Mouse (Mus musculus) adrenal gland, adult 8-10 months (tissue): Measurements from ENCODE around the gene Fto. TPM values are rescaled to one million over a fixed set of nuclear protein-coding genes. Genes with fewer than 3 reads are reported as not detected.

ENCODE experiments used
- DNase-seq: peaks from one replicate; pipeline ENCODE4 v3.0.0; 2022
- total RNA-seq, 4 experiments: library from RNA; stranded (reverse); gene quantifications; 2 replicates each; pipeline ENCODE4 v1.2.4; 2022

Gene Fto
- total RNA-seq, 4 experiments from 2014 or later, result 73.8 to 102 (median 86.6) TPM

DNA sequence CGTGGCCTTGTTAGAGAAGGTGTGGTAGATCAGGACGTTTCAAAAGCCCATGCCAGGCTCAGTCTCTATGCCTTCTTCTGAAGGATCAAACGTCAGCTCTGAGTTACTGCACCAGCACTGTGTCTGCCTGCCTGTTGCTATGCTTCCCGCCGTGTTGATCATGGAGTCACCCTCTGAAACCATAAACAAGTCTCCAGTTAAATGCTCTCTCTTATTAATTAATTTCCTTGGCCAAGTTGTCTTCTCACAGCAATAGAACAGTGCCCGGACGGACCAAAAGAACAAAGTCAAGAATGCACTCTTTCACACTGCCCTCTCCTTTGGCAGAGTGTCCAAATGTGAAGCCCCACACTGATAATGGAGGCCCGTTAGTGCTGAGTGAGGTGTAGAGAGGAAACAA is 217.3 kb downstream of the Fto start:
- no peak for DNase-seq

DNA sequence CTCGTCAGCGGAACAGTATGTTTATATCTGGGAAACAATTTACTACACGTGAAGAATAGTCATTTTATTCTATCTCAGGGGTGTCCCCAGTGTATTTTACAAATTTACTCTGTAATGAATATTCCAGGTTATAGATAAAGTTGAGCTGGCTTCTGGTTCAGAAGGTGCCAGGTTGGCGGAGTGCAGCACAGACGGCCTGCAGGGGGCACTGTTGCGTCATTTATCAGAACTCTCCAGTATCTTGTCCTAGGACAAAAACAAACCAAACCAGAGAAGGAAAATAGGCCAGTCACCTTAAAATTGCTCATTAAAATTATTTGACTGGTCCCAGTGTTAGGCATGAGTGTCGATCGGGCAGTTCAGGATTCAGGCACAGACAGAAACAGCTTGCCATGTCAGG is 218.6 kb downstream of the Fto start:
- DNase-seq, result peak; percentile 62

DNA sequence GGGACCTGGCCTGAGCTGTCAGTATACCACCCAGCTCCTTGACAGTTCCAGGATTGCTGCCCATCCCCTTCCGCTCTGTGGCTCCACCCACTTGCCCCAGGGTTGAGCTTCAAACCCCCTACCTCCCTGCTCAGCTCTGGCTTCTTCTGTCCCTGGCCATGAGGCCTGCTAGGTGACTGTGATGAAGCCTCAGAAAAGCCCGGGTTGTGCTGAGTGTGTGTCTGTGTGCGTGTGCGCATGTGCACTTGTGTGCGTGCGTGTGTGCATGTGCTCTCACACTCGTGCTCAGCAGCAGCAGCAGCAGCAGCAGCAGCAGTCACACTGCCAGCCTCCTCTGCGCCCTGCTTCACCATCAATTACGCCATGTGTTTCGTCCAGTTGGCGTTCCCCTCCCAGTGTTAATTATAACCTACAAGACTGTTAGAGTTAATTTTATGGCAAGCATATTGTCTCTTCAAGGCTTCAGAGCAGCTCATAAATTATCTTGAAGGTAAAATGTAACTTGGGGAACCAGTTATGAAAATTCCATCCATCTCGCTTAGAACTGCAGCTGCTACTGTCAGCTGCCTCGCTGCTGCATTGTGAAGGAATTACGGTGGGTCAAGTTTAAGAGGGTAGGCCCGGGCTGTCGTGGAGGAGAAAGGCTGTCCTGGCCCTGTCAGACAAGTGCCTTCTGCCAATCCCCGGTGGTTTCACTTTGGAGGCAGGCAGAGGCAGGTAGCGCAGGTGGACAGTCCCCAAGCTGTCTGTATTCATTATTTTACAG is 219.5 kb downstream of the Fto start:
- DNase-seq, result no peak

DNA sequence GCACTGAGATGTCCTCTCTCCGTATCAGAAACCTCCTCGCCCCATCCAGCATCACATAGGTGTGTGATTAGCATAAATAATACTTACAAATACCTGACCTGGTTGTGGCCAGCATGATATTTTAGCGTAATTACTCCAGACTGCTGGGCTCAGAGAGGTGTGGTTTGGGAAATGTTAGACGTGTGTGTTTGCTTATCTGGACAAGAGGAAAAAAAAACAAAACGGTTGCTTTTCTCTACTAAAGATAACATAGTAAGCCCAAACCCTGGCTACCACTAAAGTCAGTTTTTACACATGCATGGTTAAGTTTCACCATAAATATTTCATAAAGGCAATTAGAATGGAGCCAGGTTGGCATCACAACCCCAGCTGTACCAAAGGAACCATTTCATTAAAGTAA is 221.4 kb downstream of the Fto start:
- no peak for DNase-seq

DNA sequence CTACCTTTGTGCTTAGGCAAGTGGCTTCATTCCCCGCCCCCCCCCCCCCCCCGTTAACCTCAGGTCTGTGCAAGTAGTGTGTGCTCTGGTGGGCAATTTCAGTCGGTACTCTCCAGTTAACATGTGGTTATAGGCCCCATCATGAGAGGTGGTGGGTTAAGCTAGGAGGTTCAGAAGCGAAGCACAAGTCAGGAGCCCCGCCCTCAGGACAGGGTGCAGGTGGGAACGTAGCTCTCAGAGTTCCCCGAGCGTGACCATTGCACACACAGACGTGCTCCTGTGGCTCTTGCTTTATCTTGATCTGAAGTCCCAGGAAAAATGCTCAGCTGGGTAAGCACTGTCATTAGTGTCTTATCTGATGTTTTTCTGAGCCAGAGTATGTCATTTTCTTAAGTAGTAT is 224.8 kb downstream of the Fto start:
- DNase-seq, result no peak

DNA sequence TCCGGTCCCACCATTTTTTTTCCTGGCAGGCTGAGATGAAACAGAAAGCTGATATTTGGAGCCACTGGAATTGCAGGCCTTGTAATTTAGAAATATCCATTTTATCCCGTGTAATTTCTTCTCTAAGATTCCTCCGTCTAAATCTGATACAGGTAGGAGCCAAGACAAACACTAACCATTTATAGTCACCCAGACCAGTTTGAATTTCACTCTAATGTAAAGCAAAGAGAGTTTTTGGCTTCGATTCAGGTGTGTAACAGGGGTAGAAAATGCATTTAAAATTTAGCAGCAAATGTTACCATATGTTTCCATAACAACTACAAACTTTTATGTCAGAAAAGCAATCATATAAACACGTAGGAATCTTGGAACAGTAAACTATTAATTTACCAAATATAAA is 225.6 kb downstream of the Fto start:
- DNase-seq, result no peak

DNA sequence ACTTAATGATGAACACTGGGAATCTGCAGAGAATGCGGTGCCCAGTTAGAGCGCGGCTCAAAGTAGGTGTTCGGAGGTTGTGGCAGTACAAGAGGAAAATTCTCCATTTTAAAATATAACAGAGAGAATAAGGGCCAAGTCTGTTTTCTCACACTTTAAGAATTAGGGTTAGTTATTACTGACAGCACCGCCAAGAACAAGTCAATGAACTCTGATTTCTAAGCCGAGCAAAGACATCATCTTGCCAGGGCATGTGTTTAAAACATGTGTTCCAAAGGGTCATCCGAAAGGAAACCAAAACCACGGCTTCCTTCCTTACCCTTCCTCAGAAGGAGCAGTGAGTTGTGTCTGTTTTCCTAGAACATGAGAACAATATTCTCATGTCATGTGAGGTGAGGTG is 226.3 kb downstream of the Fto start:
- no peak for DNase-seq

DNA sequence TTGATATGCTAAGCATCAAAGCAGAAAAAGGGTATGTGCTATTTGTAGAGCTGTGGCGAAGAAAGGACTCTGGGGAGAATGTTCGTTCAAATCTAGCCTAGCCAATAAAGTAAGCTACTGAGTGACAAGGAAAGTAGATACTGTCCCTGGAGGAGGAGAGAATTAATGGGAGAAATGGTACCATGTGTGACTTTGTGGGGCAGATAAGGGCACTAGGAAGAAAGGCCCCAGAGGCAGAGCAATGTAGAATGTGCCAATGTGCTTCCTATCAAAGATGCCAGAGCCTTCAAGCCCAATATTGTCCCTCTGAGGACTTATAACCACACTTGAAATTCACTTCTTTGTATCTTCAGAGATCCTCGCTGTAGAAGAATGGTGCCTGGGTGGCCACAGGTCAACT is 227.9 kb downstream of the Fto start:
- DNase-seq, result no peak

DNA sequence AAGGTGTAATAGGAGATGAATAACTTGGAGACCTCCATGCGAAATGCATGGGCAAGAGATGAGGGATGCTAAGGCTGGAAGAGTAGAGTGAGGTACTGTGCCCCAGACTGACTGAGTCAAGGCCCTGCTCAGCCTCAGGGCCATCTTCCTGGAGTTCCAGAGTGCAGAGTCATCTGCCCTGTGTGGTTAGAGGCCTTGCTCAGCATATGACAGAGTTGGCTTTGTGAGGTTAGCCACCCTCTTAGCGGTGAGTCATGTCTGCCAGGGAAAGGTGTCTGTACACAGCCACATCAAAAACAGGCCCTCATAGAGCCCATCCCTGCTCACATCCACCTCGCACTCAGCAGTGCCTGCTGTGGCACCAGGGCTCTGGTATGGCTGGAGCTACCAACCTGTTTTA is 232.2 kb downstream of the Fto start:
- peak; percentile 64 for DNase-seq

DNA sequence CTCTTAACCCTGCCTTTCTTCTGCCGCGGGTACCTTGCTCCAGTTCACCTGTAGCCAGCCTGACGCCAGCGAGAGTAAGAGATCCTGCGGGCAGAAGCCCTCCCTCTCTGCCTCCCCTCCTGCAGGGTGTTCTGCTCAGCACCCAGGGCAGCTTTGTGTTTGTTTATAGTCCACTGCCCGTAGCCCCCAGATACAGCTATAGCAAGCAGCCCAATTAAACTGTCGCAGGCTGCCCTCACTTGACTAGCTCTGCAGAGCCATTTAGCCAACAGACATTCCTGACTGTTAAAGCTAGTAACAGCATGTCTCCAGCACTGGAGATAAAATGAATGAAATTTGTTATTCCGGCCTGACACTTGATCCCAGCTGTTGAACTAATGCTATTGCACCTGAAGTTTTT is 233.3 kb downstream of the Fto start:
- DNase-seq, result no peak

DNA sequence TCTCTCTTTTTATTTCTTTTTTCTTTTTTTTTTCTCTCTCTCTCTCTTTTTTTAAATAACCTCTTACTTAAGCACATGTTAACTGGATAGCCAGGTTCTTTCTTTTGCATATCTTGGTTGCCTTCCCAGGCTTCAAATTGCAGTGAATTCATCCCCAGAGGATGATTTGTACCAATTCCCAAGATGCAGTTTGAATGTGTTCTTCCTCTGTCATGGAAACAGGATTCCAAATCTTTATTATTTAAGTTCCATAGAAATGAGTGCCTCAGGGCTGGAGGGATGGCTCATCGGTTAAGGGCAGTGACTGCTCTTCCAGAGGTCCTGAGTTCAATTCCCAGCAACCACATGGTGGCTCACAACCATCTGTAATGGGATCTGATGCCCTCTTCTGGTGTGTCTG is 236.8 kb downstream of the Fto start:
- DNase-seq, result no peak

DNA sequence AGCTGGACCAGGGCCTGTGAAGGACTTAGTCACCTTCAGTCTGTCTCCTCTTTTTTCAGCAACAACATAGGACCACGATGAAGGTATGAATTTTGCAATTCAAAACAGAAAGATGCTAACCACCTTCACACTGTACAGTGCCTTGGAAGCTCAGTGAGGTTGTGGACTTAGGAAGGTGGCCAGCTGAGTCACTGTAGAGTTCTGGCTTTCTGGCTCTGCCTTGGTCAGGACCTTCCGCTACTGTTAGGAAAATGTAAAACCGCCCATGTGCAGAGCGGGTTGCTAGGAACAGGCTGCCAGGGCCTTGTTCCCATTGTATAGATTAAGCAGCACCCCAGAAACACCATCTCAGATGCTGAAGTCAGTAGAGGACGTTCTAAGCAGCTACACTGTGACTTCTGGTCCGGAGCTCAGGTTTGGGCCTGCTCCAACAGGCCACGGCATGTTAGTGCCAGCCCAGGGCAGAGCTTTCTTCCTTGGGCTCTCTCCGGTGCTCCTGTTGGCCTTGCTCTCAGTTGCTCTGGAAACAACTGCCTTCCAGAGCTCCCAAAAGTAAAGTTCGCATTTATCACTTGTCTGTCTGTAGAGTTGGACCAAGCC is 237.9 kb downstream of the Fto start:
- DNase-seq, result no peak

DNA sequence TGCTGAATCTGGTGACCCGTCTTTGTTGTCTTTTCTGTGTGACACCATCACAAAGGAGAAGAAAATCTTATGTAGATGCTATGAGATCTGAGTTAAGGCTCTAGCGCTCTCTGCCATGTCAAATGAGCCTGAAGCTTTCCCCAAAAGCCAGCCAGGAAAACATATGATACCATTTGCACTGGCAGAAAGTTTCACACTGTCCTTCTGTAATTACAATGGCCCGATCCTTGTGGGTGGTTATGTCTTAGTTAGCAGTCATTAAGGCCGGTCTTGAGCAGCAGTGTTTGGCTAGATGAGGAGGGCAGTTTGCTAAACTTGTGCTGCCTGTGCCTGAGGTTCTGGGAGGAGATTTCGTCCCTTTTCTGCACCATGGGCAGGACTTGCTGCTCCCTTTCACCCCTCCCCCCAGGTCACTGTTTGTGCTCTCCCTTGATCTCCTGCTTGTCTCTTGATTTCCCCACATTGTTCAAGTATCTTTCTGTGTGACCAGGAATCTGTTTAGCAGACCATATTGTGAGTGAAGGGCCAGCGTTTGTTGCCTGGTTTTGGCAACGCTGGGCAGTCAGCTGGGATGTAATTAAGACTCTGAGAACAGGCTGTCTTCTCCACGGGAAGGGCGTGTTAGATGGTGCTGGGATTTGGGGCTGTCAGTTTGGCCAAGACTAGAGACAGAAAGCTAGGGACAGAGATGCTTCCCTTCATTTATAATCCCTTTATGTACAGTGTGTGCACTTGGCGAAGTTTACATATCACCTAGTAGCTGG is 238.6 kb downstream of the Fto start:
- DNase-seq, result no peak

DNA sequence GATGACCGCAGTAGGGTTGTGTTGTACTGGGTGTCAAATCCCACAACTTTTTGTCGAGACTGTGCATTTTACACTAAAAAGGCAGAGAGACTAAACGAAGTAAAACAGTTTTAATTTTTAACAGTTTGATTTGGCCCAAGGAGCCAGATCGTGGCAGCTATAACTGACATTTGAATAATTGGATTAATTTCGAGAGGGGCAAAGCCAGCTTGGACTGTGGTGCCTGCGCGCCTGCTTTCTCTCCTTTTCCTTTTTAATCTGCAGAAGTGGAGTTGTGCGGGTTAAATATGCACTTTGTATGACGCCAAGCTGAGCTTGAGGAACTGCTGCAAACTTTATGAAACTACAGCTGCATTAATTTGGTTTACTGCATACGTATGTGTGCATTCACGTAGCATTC is 239.3 kb downstream of the Fto start:
- DNase-seq, result no peak

DNA sequence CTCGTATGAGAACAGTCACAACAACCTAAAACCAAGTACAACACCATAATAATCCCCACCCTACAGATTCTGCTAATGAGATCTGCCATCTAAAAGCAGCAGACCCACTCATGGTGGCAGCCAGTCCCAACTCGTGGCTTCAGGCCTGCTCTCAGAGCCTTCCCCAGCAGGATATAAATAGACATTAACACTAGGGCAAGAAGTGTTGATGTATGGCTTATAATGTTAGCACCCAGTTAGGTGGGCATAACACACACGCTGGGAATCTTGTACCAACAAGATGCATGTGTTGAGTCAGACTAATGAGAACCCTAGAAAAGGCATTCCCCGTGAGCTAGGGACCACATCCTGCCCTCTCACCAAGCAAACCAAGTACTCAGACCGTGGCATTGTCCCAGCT is 240.1 kb downstream of the Fto start:
- DNase-seq, result no peak

DNA sequence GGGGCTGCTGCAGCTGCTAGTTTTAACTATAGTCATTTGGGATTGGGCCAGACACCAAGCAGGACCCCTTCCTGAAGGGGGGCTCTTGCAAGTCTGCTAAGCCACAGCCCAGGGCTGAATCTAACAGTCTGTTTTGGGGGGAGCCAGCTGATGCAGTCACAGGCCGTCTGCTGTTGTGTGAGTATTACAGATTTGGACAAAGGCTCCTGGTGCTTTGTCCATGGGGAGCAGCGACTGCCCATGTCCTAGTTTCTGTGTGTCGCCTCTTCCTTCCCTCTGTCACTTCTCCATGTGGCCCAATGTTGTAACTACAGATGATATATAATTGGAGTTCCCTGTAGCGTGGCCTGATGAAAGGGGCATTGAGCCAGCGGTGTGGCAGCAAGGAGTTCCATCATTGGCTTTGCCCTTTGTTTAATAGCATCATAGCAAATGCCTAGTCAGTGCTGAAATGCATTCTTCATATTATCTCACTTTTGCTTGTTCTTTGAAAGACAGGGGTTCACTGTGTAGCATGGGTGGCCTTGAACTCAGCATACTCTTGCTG is 243.8 kb downstream of the Fto start:
- no peak for DNase-seq

DNA sequence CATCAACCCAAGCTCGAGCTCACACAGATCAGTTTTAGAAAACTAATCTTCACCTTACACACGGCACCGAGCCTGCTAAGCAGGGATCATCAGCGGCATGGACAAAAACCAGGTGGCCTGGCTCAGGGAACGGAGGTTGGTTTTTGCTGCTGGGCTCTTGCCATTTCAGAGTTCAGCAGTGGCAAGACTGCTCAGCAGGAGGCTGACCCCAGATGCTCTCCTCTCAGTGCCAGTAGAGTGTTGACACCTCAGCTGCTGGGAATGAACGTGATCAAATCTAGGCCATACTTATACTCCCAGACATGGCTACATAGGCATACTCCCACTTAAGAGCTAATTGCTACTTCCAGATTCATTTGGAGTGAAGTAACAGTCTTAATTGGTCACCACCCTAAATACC is 245.1 kb downstream of the Fto start:
- DNase-seq, result no peak

DNA sequence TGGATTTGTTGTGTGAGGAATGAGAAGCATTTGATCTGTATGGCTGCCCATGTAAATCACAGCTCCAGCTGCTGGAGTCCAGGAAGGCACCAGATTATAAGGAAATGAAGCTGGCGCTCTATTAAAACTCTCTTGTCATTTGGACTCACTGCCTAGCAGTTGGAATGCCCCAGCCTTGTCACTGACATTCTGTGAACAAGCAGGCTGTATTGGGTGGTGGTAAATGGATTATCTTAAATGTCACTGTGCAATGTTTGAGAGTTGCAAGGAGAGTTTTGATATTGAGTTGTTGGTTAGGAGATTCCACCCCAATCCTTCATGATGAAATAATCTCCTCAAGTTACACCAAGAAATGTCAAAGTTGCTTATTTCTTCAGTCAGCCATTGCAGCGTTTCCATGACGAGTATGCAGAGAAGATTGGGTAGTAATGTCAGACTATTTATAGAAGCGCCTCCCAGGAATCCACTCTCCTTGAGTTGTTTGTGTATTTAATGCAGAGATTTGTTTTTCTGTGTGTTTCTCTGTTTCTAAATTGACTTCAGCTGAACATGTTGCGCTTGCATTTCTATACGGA is 246.8 kb downstream of the Fto start:
- no peak for DNase-seq

DNA sequence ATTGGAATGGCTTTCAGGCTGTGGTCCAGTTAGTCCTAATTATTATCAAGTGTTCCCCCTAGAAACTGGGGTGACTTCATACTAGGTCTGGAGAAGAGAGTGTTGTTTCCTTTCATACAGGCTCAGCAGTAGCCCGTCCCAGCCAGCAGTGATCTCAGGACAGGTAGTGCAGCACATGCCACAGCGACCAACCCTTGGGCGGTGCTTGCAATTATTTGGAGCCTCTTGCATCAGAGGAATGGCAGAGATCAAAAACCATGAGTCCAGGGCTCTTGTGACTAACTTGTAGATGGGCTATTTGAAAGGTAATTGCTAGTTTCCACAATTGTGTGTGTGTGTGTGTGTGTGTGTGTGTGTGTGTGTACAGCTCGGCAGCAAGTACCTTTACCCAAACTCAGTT is 247.9 kb downstream of the Fto start:
- DNase-seq, result no peak

DNA sequence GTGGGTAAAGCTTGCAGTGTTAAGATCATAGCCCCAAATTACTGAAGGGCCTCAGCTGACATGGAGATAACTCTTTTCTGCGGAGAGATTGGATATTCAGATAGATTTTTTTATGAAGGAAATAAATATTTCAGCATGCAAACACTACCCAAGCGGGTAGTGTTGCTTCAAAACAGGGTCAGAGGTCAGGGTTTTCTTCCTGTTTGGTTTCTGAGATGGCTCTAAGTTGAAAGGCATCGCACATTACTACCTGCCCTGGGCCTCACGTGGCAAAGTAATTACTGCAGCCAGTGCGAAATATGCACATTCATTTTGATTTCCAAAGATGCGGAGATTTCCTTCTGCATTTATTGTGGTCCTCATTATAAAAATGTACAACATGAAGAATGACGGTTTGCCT is 249.3 kb downstream of the Fto start:
- DNase-seq, result no peak

DNA sequence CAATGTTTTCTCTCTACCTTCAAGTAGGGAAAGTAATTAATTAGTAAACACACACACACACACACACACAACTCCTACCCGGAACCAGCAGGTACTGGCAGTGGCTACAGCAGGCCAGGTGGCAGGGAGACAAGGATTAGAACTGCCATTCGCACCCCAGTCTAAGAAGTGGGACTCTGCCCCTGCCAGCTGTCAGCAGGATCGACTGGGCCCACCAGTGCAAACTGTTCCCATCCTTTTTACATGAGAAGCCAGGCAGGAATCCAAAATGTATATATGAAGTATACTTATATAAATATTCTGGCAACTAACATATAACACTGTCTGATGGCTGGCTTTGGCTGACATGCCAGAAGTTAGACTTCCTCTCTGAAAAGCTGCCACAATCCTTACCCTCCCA is 250.0 kb downstream of the Fto start:
- DNase-seq, result no peak

DNA sequence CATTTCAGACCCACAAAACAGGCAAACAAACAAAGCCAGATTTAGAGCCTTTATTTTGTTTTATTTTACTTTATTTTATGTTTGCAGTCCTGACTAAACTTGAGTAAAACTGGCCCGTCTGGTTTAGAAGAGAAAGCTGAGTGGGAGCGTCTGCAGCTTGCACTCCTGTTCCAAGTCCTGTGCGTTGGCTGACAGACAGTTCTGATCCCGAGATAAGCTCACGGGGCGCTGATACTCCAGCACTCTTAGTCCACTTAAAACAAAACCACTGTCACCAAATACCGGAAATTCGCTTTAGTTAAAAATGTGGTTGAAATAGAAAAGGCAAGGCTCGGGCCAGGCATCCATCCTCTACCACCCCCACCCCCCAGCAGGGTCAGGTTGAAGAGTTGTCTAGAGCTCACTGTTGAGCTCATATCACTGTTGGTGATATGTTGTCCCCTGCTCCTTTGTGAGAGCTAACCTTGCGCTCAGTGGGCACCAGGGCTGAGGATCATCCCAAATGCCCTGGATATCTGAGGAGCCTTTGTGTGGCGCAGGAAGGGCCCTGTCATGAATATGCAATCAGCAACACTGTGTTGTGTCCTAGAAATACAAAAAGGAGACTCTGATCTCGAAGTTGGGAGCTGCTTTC is 252.7 kb downstream of the Fto start:
- DNase-seq, result no peak

DNA sequence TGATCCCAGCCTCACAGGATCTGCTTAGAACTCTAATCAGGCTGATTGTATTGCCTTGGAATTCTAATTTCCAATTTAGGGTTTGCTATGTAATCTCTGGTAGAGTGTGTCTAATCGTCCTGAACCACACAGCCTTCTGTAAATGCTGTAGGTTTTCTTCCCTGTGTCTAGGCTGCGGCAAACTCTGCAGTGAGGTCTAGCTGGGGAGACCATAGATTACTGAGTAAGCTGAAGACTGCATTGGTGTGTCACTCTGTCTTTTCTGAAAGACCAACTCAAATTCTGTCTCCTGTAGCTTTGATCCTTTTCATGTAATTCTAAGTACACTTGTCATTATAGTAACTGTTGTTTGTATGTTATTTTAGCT is 253.2 kb downstream of the Fto start:
- DNase-seq, result no peak
